Mouse (Mus musculus): ENCODE results near the gene Ebf1. TPM values are rescaled to one million over a fixed set of nuclear protein-coding genes. Genes with fewer than 3 reads are reported as not detected.

Gene Ebf1
- total RNA-seq, 2 experiments from 2014 or later: 15.8 to 18.3 TPM

DNA sequence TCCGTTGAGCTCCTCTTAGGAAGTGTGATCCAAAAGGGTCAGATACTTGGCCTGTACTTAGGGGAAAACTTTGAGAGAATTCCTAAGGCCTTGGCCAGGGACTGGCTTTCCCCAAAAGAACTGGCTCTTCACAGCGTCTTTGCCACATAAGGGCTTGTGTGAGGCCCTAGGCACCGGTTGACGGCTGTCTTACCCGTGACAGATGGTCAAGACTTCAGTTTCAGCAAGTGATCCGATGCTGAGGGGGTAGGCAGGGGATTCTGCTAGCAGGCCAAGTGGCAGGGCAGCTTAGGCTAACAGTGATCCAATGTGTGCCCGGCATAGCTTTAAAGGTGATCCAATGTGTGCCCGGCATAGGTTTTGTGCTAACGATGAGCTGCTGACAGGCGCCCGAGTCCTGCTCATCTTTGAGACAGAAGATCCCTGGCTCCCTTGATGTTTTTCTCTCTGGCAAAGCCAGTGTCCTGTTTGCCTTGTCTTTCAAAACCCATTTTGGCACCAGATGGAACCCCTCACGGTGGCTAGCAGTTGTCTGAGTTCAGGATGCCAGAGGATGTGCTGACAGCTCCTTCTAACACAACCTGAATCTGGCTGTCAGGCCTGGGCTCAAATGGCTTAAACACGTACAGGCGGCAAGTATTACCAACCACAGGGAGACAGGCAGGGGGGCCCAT, 249.5 kb downstream of the Ebf1 start:
- DNase-seq: peak; percentile 53
- intact Hi-C loops (cut with DNase I; ENCODE audit: low total_unique reads): no loop called here

DNA sequence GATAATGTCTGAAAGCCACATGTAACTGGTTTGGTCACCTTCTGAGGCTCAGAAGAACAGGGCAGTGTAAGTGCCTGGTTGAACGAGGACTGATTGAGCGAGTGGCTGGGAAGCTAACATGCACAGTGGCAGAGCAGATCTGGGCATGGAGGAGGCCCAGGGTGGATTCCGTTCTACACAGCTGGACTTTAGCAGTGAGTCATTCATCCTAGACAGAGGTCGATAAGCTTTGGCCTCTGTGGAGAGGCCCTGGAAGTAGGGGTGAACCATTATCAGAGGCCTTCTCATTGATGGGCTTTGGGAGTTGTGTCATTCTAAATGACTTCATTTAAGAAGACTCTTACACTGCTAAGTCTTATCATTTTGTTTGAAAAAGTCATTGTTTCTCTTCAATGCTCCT, 250.3 kb downstream of the Ebf1 start:
- DNase-seq: no peak
- intact Hi-C loops (cut with DNase I; ENCODE audit: low total_unique reads): no loop called here

DNA sequence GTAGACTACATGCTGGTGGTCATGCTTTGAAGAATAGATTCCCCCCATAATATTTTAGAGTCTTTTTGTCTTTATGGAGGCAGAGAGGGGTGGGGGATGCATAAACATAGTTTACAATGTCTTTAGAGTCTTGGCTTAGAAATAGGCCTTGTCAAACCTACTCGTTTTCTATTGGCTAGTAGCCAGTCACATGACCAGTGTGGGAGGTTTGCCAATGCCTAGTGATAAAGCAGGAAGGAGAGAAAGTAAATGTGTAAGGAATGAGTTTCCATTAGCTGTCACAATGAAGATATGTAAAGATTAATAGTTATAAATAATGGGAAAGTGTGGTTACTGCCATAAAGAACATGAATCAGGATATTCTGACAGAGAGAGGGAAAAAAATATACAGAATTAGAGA, 256.8 kb downstream of the Ebf1 start:
- intact Hi-C loops (cut with DNase I; ENCODE audit: low total_unique reads): no loop called here

DNA sequence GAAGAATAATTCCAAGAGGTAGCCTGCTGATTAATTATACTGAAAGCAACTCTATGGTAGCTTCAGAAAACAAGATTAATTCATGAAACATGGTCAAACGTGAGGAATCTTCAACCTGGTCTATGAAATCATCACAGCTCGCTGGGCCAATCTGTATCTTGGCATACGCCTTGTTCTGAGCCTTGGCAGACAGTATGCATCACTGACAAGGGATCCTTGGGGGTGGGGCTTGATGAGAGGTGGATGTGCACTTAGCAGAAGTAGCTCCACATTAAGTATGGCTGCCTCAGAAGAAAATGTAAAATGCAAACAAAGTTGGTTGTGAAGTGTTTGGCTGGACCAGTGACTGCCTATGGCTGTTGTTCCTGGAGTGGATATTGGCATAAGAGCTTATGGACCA, 258.1 kb downstream of the Ebf1 start:
- DNase-seq: no peak
- intact Hi-C loops (cut with DNase I; ENCODE audit: low total_unique reads): no loop called here

More for the DNA sequence above, 256.8 kb downstream of the Ebf1 start:
- DNase-seq: no peak

DNA sequence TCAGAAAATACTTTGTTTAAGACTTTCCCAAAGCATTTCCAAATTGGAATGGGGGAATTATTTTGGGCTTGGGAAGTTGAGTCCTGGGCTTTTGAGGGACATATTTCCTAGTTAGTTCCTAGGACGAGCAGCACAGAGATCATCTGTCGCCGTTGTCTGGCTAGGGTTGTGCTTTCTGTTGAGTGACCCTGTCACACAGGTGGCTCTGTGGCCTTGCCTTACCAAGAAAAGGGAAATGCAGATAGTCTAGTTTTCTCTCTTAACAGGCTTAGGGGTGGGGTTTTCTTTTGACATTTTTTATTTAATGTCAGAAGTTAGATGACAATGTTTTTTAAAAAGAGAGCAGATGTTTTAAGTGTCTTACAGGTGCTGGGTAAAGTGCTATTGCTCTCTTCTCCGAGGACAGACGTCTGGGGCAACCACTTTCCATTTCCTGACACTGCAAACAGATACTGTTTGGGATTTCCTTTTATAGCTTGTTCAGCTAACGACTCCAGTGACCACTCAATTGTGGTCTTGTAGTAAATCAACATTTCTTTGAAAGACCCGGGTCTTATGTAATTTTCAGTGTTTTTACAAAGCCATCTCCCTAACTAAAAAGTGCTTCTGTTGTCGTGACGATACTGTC, 264.1 kb downstream of the Ebf1 start:
- intact Hi-C loops (cut with DNase I; ENCODE audit: low total_unique reads): no loop called here

DNA sequence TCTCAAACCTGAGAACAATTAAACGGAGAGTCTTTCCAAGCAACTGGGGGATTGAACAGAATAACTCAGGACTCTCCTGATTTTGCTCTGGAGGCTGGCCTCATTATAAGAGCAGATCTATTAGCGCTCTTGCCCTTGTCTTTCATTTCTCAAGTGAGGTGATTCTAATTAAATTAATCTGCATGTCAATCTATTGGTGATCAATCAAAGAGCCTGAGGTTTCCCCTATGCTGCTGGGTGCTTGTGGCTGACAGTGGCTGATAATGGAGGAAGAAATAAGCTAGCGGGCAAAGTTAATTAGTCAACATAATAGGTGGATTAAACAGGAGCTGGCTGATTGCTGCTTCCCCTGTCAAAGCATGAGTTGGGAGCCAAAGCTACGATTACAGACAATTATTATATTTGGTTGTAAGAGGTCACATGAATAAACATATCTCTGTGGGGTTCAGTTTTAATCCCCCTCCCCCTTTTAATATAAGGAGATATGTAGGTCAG, 265.4 kb downstream of the Ebf1 start:
- DNase-seq: no peak
- intact Hi-C loops (cut with DNase I; ENCODE audit: low total_unique reads): no loop called here

More for the DNA sequence above, 264.1 kb downstream of the Ebf1 start:
- no peak for DNase-seq

DNA sequence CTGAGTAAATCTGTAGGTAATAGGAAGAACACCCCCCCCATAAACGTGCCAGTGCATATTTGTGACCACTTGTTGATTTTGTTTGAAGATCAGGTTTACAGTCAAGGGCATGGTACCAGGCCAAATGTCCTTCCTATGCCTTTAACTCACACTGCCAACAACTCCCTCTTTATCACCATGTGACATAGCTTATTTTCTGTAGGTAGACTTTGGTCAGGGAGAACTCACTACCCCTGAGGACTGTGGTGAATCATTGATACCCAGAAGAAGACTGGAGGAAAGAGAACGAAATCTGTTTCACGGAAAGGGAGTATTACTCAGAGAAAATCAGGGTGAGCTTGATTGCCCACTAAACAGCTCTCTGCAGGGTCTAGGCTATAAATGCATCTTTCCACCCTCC, 267.2 kb downstream of the Ebf1 start:
- DNase-seq: no peak
- intact Hi-C loops (cut with DNase I; ENCODE audit: low total_unique reads): no loop called here

DNA sequence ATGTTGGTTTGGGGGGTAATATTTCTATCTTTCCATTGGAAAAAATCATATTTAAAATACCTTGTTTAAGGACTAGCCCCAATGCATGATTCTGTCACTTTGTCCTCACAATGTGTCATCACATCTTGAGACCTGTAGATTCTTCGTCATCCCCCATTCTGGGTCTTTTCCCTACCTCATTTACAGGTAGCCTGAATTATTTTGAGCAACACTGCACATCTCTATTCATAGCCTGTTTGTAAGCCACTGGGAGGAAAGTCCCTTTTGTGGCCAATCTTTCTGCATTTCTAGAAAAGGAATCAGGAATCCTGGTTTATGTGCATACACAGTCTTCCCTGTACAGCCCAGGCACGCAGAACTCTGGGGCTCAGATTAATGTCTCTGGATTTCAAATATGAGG, 269.8 kb downstream of the Ebf1 start:
- intact Hi-C loops (cut with DNase I; ENCODE audit: low total_unique reads): no loop called here
- DNase-seq: no peak

DNA sequence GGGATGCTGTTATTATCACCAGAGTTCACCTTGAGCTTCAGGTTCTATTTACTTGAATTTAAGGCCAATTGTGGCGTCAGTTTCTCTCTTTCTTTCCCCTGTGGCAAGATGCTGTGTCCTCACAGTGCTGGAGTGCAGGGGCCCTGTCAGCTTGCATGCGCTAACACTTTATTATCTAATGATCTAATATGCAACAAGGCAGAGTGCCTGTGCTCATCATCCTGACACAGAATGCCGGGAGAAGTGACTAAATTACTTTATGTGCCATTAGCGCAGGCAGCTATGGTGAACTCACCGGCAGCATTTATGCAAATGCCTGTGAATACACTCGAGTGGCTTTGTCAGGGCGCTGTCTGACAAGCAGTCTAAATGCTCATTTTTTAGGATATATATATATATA, 270.6 kb downstream of the Ebf1 start:
- intact Hi-C loops (cut with DNase I; ENCODE audit: low total_unique reads): no loop called here
- no peak for DNase-seq

DNA sequence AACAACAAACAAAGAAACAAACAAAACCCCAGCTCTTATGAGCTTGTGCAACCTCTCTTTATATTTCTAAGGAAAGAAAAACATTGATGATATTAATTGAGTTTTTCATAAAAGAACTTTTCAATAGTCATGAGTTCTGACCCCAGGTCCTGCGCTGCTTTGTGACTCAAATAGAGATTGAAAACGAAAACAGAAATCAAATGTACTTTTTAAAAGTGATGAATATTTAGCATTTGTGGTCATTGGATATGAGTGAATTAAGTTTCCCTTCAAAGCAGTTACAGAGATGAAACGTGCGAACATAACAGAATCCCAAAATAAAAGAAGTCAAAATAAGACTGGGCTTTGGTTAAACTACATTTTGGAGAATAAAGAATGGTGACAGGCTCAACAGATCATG, 271.3 kb downstream of the Ebf1 start:
- DNase-seq: no peak
- intact Hi-C loops (cut with DNase I; ENCODE audit: low total_unique reads): no loop called here

DNA sequence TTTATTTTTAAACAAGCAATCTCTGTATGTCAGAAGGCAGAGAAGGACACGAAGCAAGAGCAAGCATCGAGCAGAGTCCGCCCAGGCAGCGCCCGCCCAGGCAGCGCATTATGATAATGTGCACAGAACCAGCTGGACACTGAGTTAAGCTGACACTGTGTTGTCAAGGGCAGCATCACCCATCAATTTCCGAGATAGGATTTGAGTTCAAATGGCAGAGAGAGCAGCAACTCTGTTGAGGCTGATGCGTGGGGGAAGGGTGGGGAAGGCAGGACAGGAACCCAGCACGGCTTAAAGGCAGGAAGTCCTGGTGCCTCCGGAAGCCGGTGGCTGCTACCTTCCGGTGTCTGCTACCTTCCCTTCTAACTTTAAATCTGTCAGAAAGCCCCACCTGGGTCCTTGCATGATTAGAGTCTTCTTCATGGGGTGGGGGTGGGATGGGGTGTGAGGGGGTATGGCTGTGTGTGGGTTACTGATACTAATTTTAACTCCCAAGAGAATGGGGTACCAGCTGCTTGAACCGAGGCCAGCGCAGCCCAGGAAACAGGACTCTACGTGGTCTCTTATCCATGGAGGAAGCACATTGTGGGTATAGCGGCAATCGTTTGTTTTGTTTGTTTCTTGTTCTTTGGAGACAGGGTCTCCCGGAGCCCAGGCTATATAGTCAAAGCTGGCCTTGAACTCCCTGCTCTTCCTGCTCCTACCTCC, 275.9 kb downstream of the Ebf1 start:
- no peak for DNase-seq
- intact Hi-C loops (cut with DNase I; ENCODE audit: low total_unique reads): no loop called here

DNA sequence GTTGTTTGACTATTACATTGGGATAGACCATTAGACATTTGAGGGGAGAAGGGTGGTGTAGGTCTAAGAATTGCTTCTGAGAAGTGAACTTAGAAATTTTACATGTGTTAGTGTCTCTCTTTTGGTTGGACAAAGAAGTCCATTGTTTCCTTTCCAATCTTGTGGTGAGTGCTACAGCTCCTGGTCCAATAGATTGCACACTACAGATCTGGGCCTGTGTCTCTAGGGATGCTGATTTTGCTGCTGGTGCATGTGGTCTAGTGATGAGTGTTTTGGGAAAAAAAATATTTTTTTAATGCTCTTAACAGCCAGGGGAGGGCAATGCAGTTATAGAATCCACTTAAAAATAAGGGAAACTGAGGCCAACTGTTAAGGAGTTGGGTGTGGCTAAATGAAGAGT, 276.9 kb downstream of the Ebf1 start:
- intact Hi-C loops (cut with DNase I; ENCODE audit: low total_unique reads): no loop called here
- no peak for DNase-seq

DNA sequence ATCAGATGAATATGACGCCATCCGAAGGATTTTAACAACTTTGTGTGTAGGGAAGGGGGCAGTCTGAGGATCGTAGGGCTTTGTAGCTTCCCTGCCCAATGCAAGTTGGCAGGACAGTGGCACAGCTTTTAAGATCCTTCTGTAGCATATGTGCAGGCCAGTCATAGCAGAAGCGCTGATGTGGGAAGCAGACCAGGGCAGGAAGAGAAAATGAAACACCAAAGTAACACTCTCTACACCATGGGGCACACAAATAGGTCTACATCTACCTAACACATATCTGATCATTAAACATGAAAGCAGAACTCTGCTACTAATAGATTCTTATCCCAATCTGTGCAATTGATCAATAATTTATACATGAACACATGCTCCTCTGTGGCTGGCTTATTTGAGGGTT, 277.7 kb downstream of the Ebf1 start:
- no peak for DNase-seq
- intact Hi-C loops (cut with DNase I; ENCODE audit: low total_unique reads): no loop called here

DNA sequence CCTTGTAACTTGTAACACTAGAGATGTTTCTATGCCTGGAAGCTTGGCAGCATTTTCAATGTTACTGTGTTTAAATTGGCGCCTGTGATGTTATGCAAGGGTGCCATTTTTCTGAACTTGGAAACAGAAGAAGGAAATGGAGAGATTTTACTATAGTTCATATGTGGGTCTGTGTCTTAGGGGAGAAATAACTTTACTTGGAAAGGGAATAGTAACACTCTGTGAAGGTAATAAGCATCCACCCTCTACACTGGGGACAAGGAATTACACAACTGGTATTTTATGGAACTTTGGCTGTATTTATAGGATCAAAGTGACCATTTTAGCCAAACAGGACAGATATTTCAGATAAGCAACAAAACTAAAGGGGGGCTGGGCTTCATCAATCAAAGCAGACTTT, 278.8 kb downstream of the Ebf1 start:
- DNase-seq: no peak
- intact Hi-C loops (cut with DNase I; ENCODE audit: low total_unique reads): no loop called here

DNA sequence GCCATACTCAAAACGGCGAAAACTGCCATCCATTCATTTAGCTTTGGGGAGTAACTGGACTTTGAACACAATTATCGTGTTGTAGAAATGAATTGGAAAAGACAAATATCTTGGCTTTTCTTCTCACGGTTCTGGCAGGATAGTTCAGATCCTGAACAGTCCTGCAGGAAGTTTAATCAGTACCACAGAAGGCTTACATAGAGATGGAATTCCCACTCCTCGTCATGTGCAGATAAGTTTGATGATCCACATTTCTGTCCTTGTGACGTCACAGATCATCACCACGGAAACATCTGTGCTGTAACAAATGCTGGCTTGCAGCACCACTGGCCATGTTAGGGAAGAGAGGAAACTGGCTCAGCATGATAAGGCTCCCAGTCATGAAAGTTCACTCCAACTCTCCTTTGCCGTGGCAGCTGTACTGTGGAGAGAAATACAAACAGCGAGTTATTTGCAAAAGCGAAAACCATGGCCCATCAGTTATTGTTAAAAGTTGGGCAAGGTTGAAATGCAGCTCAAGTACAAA, 280.1 kb downstream of the Ebf1 start:
- intact Hi-C loops (cut with DNase I; ENCODE audit: low total_unique reads): no loop called here

DNA sequence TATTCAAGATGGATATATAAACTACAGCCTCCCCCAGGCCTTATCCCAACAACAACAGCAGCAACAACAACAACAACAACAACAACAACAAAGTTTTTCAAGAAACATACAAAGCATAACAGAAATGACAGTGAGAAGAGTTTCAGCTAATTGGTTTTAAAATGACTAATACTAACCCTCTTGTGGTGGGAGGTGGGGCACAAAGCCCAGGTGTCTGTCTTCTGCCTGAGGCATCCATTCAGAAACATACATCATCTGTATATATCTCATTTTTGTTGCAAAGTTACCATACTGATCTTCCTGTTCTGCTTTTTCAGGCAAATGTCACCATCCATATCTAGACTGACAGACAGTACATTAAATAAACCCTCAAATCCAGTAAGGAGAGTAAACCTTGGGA, 282.4 kb downstream of the Ebf1 start:
- intact Hi-C loops (cut with DNase I; ENCODE audit: low total_unique reads): no loop called here
- no peak for DNase-seq

More for the DNA sequence above, 280.1 kb downstream of the Ebf1 start:
- DNase-seq: no peak

DNA sequence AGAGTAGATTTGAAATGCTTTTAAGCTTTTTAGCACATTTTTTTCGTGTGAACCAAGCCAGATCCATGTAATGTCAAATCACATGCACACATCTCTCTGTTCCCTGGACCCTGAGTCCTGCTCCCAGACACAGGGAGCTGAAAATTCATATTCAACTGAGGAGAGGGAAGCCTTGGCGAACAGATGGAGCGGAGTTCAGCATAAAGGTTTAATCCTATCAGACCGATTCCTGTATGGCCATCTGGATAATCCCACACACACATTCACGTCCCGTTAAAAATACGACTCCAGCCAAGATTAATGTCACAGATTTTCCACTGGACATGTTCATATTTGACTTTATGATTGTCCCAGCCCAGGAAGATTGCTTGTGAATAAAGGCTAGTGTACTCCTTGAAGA, 282.8 kb downstream of the Ebf1 start:
- DNase-seq: no peak
- intact Hi-C loops (cut with DNase I; ENCODE audit: low total_unique reads): no loop called here

DNA sequence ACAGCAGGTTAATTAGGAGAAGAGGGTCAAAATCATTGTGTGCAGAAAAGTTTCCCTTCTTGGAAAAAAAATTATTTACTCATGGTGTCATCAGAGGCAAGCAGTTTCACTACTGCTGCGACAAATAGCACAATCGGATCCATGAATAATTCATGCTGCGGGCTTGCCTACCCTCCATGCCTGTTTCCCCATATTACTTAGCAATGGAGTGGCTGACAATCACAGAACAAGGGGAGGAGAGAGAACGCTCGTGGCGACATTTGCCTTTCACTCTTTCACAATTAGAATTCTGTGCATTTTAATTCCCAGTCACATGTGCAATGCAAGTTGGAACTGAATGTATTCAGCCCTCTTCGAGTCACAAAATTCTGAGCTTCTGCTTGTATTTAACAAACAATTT, 283.4 kb downstream of the Ebf1 start:
- intact Hi-C loops (cut with DNase I; ENCODE audit: low total_unique reads): no loop called here
- DNase-seq: no peak

DNA sequence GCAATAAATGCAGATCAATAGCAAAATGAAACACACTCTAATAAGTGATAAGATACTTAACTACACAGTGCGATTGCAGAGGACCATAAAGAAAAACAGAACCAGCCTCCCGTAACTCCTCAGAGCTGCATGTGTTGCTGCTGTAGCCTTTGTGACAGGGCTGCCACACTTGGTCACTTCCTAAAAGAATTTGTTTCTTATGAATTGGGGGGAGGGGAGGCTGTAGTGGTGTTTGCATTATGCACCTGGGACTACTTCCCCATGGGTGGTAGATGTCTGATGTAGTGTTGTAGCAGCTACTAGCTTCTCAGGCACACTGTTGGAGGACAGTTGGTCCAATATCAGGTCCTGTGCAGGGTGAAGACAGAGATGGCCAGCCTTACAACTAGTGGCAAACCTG, 284.6 kb downstream of the Ebf1 start:
- no peak for DNase-seq
- intact Hi-C loops (cut with DNase I; ENCODE audit: low total_unique reads): no loop called here

DNA sequence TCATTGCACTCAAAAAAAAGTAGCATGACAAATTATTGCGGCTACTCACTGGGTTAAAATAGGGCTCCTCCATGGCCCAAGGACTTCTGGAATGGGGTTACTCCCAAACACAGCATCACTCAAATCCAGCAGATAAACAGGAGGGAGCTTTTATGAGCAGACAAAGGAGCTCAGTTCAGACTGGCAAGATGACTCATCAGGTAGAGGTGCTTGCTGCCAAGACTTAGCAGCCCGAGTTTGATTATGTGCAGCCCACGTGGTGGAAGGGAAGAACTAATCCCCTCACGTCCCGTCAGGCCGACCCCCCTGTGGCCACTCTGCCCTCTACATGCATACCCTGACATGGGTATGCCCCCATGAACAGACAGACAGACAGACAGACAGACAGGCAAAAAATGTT, 285.0 kb downstream of the Ebf1 start:
- no peak for DNase-seq
- intact Hi-C loops (cut with DNase I; ENCODE audit: low total_unique reads): no loop called here

DNA sequence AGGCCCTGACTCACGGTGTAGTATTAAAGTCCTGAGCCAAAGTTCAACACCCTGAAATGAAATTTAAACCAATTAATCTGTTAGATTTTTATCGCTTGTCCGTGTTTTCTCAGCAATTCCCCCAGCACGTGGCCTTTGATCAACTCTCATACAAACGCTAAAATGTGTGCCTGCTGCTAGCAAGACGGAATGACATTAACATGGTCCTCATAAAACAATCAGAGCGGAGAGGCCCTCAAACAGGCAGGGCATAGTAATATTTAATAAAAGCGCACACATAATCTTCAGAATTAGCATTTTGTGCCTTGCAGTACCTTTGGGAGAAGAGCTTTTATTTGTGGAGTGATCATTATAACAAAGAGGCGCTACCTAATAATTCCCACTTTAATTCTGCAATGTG, 287.0 kb downstream of the Ebf1 start:
- intact Hi-C loops (cut with DNase I; ENCODE audit: low total_unique reads): no loop called here

More for the DNA sequence above, 287.0 kb downstream of the Ebf1 start:
- no peak for DNase-seq

All from gastrocnemius, postnatal 14 days (tissue).